ENCODE assay signal across 12 mouse cellular contexts in genomic region chr7:66967206-66967919, GRCm38 (mm10).
DNase-seq lines count a peak whose midpoint lies in the region; ATAC-seq and TF ChIP-seq lines count a peak whose summit lies in the region.
"Had no signal": no experiment of that assay in that cellular context is flagged by ENCODE, and none has a peak within 500 bp of the region (broad histone marks: within the 10 kb centered on the region; RNA-seq: fewer than 3 reads in every experiment).

No protein-coding gene starts in this region.

- H3K4me1 ChIP-seq in forebrain, embryonic 10.5 days, result peaks cover 26% of the 10 kb centered on the region
- H3K4me1 ChIP-seq in forebrain, embryonic 14.5 days (ENCODE audit: control insufficient read depth, insufficient read depth, low read length), result peaks cover 3% of the 10 kb centered on the region; the same call in 1 of the 2 replicates
- peaks cover 24% of the 10 kb centered on the region for H3K4me1 ChIP-seq in lung, embryonic 14.5 days (ENCODE audit: insufficient read depth)
- H3K4me1 ChIP-seq in lung, postnatal 0 days (ENCODE audit: insufficient read depth, low read depth, low read length), result no peaks in the 10 kb centered on the region
- H3K4me1 ChIP-seq in intestine, embryonic 15.5 days (replicated peaks), result peaks cover 17% of the 10 kb centered on the region
- H3K4me1 ChIP-seq in neural tube, embryonic 13.5 days (replicated peaks), result peaks cover 64% of the 10 kb centered on the region
- no peaks in the 10 kb centered on the region; the same call in 1 of the 2 replicates for H3K4me1 ChIP-seq in liver, postnatal 0 days (ENCODE audit: insufficient read depth)

- H3K4me3 ChIP-seq in forebrain, embryonic 10.5 days, result no peak overlapping the region
- no peak overlapping the region for H3K4me3 ChIP-seq in forebrain, embryonic 14.5 days (ENCODE audit: low read depth, low read length)
- H3K4me3 ChIP-seq in lung, embryonic 14.5 days (ENCODE audit: low read depth, low read length), result no peak overlapping the region
- no peak overlapping the region for H3K4me3 ChIP-seq in lung, postnatal 0 days (ENCODE audit: low read depth, low read length)
- H3K4me3 ChIP-seq in intestine, embryonic 15.5 days (replicated peaks), result no peak overlapping the region
- no peak overlapping the region for H3K4me3 ChIP-seq in neural tube, embryonic 13.5 days
- no peak overlapping the region for H3K4me3 ChIP-seq in liver, postnatal 0 days (ENCODE audit: low read depth, low read length)

- no peak for DNase-seq in forebrain, embryonic 10.5 days (ENCODE audit: extremely low spot score, low spot score)
- DNase-seq in forebrain, embryonic 14.5 days (ENCODE audit: low spot score), result no peak
- DNase-seq in lung, embryonic 14.5 days, result no peak
- no peak for DNase-seq in lung, postnatal 0 days (ENCODE audit: low spot score)
- DNase-seq in liver, postnatal 0 days, result no peak
- no peak for DNase-seq in cerebellum, adult 8-10 months
- DNase-seq: adrenal gland, adult 2 months; cerebellum, adult 2 months had no signal

- no peak for TF ChIP-seq EP300 in lung, postnatal 0 days (IDR thresholded peaks at IDR 0.05)
- no peak for TF ChIP-seq EP300 in liver, postnatal 0 days (IDR thresholded peaks at IDR 0.05; ENCODE audit: low read depth)

- no peak for TF ChIP-seq CTCF in lung, embryonic 14.5 days (IDR thresholded peaks at IDR 0.05; ENCODE audit: low read depth)
- TF ChIP-seq CTCF in lung, postnatal 0 days (IDR thresholded peaks at IDR 0.05), result no peak
- TF ChIP-seq CTCF in liver, postnatal 0 days (IDR thresholded peaks at IDR 0.05; ENCODE audit: low read depth), result no peak

- no peak overlapping the region for H3K9ac ChIP-seq in forebrain, embryonic 14.5 days (ENCODE audit: low read length)
- no peak overlapping the region for H3K9ac ChIP-seq in lung, embryonic 14.5 days
- H3K9ac ChIP-seq in lung, postnatal 0 days (replicated peaks; ENCODE audit: low read depth), result no peak overlapping the region
- H3K9ac ChIP-seq in intestine, embryonic 15.5 days, result no peak overlapping the region
- peak overlapping the region; percentile 34; the same call in 1 of the 2 replicates for H3K9ac ChIP-seq in neural tube, embryonic 13.5 days
- H3K9ac ChIP-seq in liver, postnatal 0 days (replicated peaks), result no peak overlapping the region
- H3K9ac ChIP-seq: liver, embryonic 14.5 days had no signal

- H3K36me3 ChIP-seq in forebrain, embryonic 10.5 days (replicated peaks), result no peaks in the 10 kb centered on the region
- H3K36me3 ChIP-seq in forebrain, embryonic 14.5 days (ENCODE audit: control insufficient read depth, insufficient read depth, low read length), result no peaks in the 10 kb centered on the region
- no peaks in the 10 kb centered on the region for H3K36me3 ChIP-seq in lung, embryonic 14.5 days (ENCODE audit: insufficient read depth)
- H3K36me3 ChIP-seq in lung, postnatal 0 days (ENCODE audit: insufficient read depth, low read length), result no peaks in the 10 kb centered on the region
- no peaks in the 10 kb centered on the region for H3K36me3 ChIP-seq in intestine, embryonic 15.5 days
- no peaks in the 10 kb centered on the region for H3K36me3 ChIP-seq in neural tube, embryonic 13.5 days
- H3K36me3 ChIP-seq in liver, postnatal 0 days (replicated peaks; ENCODE audit: insufficient read depth, low read length), result no peaks in the 10 kb centered on the region
- H3K36me3 ChIP-seq: G1E had no signal

- no peaks in the 10 kb centered on the region for H3K9me3 ChIP-seq in forebrain, embryonic 10.5 days
- no peaks in the 10 kb centered on the region for H3K9me3 ChIP-seq in forebrain, embryonic 14.5 days (replicated peaks; ENCODE audit: control insufficient read depth, low read length)
- no peaks in the 10 kb centered on the region for H3K9me3 ChIP-seq in lung, embryonic 14.5 days (ENCODE audit: low read depth, low read length)
- no peaks in the 10 kb centered on the region for H3K9me3 ChIP-seq in lung, postnatal 0 days (ENCODE audit: low read length)
- no peaks in the 10 kb centered on the region for H3K9me3 ChIP-seq in intestine, embryonic 15.5 days
- no peaks in the 10 kb centered on the region for H3K9me3 ChIP-seq in neural tube, embryonic 13.5 days
- no peaks in the 10 kb centered on the region for H3K9me3 ChIP-seq in liver, postnatal 0 days (ENCODE audit: low read length)

- H3K4me2 ChIP-seq in forebrain, embryonic 14.5 days (ENCODE audit: low read length), result no peak overlapping the region
- H3K4me2 ChIP-seq in lung, embryonic 14.5 days, result no peak overlapping the region
- H3K4me2 ChIP-seq in lung, postnatal 0 days (replicated peaks; ENCODE audit: low read depth, low read length), result no peak overlapping the region
- H3K4me2 ChIP-seq in intestine, embryonic 15.5 days (replicated peaks), result no peak overlapping the region
- no peak overlapping the region for H3K4me2 ChIP-seq in neural tube, embryonic 13.5 days
- no peak overlapping the region for H3K4me2 ChIP-seq in liver, postnatal 0 days (ENCODE audit: low read depth, low read length)

- ATAC-seq in forebrain, embryonic 14.5 days, result no peak
- peak; percentile 35 for ATAC-seq in lung, embryonic 14.5 days (ENCODE audit: insufficient read depth)
- no peak for ATAC-seq in lung, postnatal 0 days
- peak; percentile 32; the same call in 1 of the 2 replicates for ATAC-seq in intestine, embryonic 15.5 days
- peak; percentile 37 for ATAC-seq in neural tube, embryonic 13.5 days (ENCODE audit: low read depth)
- ATAC-seq in liver, postnatal 0 days, result no peak

- 74% methylated on average over 8 of the region's 8 CpGs for WGBS in forebrain, embryonic 10.5 days
- 75% methylated on average over 8 of the region's 8 CpGs for WGBS in forebrain, embryonic 14.5 days
- WGBS in lung, embryonic 14.5 days, result 47% methylated on average over 8 of the region's 8 CpGs
- 70% methylated on average over 8 of the region's 8 CpGs for WGBS in lung, postnatal 0 days
- 61% methylated on average over 8 of the region's 8 CpGs for WGBS in intestine, embryonic 15.5 days
- 29% methylated on average over 8 of the region's 8 CpGs for WGBS in neural tube, embryonic 13.5 days
- 46% methylated on average over 8 of the region's 8 CpGs for WGBS in liver, postnatal 0 days (ENCODE audit: insufficient replicate concordance)

- no peaks in the 10 kb centered on the region for H3K27me3 ChIP-seq in forebrain, embryonic 10.5 days (ENCODE audit: poor library complexity, severe bottlenecking)
- no peaks in the 10 kb centered on the region for H3K27me3 ChIP-seq in forebrain, embryonic 14.5 days (replicated peaks; ENCODE audit: control insufficient read depth, insufficient read depth, low read length)
- no peaks in the 10 kb centered on the region for H3K27me3 ChIP-seq in lung, embryonic 14.5 days (ENCODE audit: insufficient read depth, low read length)
- H3K27me3 ChIP-seq in lung, postnatal 0 days (replicated peaks; ENCODE audit: insufficient read depth, low read length), result no peaks in the 10 kb centered on the region
- no peaks in the 10 kb centered on the region for H3K27me3 ChIP-seq in intestine, embryonic 15.5 days (replicated peaks)
- H3K27me3 ChIP-seq in neural tube, embryonic 13.5 days, result no peaks in the 10 kb centered on the region
- no peaks in the 10 kb centered on the region for H3K27me3 ChIP-seq in liver, postnatal 0 days (ENCODE audit: insufficient read depth, low read length)

- peak overlapping the region; percentile 45 for H3K27ac ChIP-seq in forebrain, embryonic 10.5 days
- no peak overlapping the region for H3K27ac ChIP-seq in forebrain, embryonic 14.5 days (ENCODE audit: low read depth, low read length)
- H3K27ac ChIP-seq in lung, embryonic 14.5 days (ENCODE audit: low read depth), result peak overlapping the region; percentile 51; the same call in 1 of the 2 replicates
- no peak overlapping the region for H3K27ac ChIP-seq in lung, postnatal 0 days (ENCODE audit: low read length)
- no peak overlapping the region for H3K27ac ChIP-seq in intestine, embryonic 15.5 days
- H3K27ac ChIP-seq in neural tube, embryonic 13.5 days (replicated peaks), result peak overlapping the region; percentile 89
- no peak overlapping the region for H3K27ac ChIP-seq in liver, postnatal 0 days (ENCODE audit: low read depth)
- H3K27ac ChIP-seq: liver, embryonic 14.5 days had no signal

Comparison
In these comparisons a context has a peak if more than half of its experiments do, and no peak if none do; other contexts are left out.
1. H3K27ac ChIP-seq: peak in forebrain, embryonic 10.5 days (single experiment), lung, embryonic 14.5 days (single experiment) and neural tube, embryonic 13.5 days (single experiment); none in forebrain, embryonic 14.5 days (single experiment), lung, postnatal 0 days (single experiment), intestine, embryonic 15.5 days (single experiment) and liver, postnatal 0 days (single experiment).
2. ATAC-seq: peak in lung, embryonic 14.5 days (single experiment), intestine, embryonic 15.5 days (single experiment) and neural tube, embryonic 13.5 days (single experiment); none in forebrain, embryonic 14.5 days (single experiment), lung, postnatal 0 days (single experiment) and liver, postnatal 0 days (single experiment).